Mouse (Mus musculus) embryonic facial prominence, embryonic 15.5 days (tissue): ENCODE measurements around the gene Rpl39. TPM values are rescaled to one million over a fixed set of nuclear protein-coding genes. Genes with fewer than 3 reads are reported as not detected.

Source experiments
- ATAC-seq: fragments of 200-750 bp; cut with Nextera tagmentation; 2 replicates; pipeline ENCODE4 v1.8.0; 2017; ENCODE audit warnings: low read depth, moderate TSS enrichment; ENCODE audit not compliant: insufficient number of reproducible peaks, low FRiP score, low TSS enrichment
- H3K27ac ChIP-seq: fragments of 300-500 bp; sonication (generic); replicated peaks from 2 replicates; pipeline ENCODE4 v1.5.1; 2015; ENCODE audit warnings: mild to moderate bottlenecking, inconsistent platforms
- H3K27me3 ChIP-seq: fragments of 300-500 bp; sonication (generic); 2 replicates; pipeline ENCODE4 v1.6.1; 2015; ENCODE audit warnings: inconsistent platforms
- H3K36me3 ChIP-seq: fragments of 300-500 bp; sonication (generic); 2 replicates; pipeline ENCODE4 v1.6.1; 2015; ENCODE audit warnings: mild to moderate bottlenecking, inconsistent platforms
- H3K4me1 ChIP-seq: fragments of 300-500 bp; sonication (generic); 2 replicates; pipeline ENCODE4 v1.6.1; 2015; ENCODE audit warnings: inconsistent platforms
- H3K4me2 ChIP-seq: fragments of 300-500 bp; sonication (generic); replicated peaks from 2 replicates; pipeline ENCODE4 v1.6.1; 2015; ENCODE audit warnings: mild to moderate bottlenecking, inconsistent platforms
- H3K4me3 ChIP-seq: fragments of 300-500 bp; sonication (generic); replicated peaks from 2 replicates; pipeline ENCODE4 v1.5.1; 2015; ENCODE audit warnings: mild to moderate bottlenecking, inconsistent platforms
- H3K9ac ChIP-seq: fragments of 300-500 bp; sonication (generic); 2 replicates; pipeline ENCODE4 v1.6.1; 2015; ENCODE audit warnings: inconsistent platforms
- H3K9me3 ChIP-seq: fragments of 300-500 bp; sonication (generic); replicated peaks from 2 replicates; pipeline ENCODE4 v1.6.1; 2016; ENCODE audit warnings: inconsistent platforms
- WGBS: fragments of 180-500 bp; shearing (Covaris S2); methylation state at CpG from one replicate; pipeline ENCODE4 v1.1.7; 2015; 5-methylcytosine and 5-hydroxymethylcytosine counted together
- polyA plus RNA-seq: library from polyadenylated mRNA; unstranded; fragments of >200 nt; fragmentation: Nextera tagmentation; extraction: Ambion mirVana; gene quantifications from 2 replicates; pipeline ENCODE4 v1.2.1, GENCODE M21; 2015

Rpl39 gene
- polyA plus RNA-seq, 1 experiment from 2014 or later: 566 TPM

GRCm38 (mm10) chrX:37063902-37064301 lies 21.3 kb downstream of the Rpl39 start:
- 78% methylated on average over 9 of the region's 9 CpGs for WGBS
- Histone ChIP-seq H3K27me3 (no peaks in the 10 kb centered on the region), H3K4me2 (no peak overlapping the region), H3K9ac (no peak overlapping the region), H3K9me3 (no peaks in the 10 kb centered on the region), H3K4me3 (no peak overlapping the region), H3K4me1 (no peaks in the 10 kb centered on the region), H3K27ac (no peak overlapping the region), H3K36me3 (no peaks in the 10 kb centered on the region)
- ATAC-seq: no peak

GRCm38 (mm10) chrX:37048890-37049823 lies 36.0 kb downstream of the Rpl39 start:
- peaks cover 15% of the 10 kb centered on the region for H3K4me1 ChIP-seq
- H3K27me3 ChIP-seq: peaks cover 49% of the 10 kb centered on the region
- WGBS: 17% methylated on average over 67 of the region's 70 CpGs

GRCm38 (mm10) chrX:37048066-37048889 lies 36.9 kb downstream of the Rpl39 start, which contains the start of gene Sowahd:
TSS of gene Sowahd (plus strand) at chrX:37048845.
- no peak for ATAC-seq
- H3K27ac ChIP-seq: no peak within 1 kb of the TSS
- H3K9ac ChIP-seq: no peak within 1 kb of the TSS
- WGBS: 12% methylated on average over 37 of the region's 38 CpGs
- H3K4me3 ChIP-seq: peak within 1 kb of the TSS; percentile 35
- H3K27me3 ChIP-seq: peaks cover 49% of the 10 kb centered on the region
- H3K4me2 ChIP-seq: peak within 1 kb of the TSS; percentile 52
- no peaks in the 10 kb centered on the region for H3K9me3 ChIP-seq
- no peaks in the 10 kb centered on the region for H3K36me3 ChIP-seq
- peaks cover 15% of the 10 kb centered on the region for H3K4me1 ChIP-seq

More at GRCm38 (mm10) chrX:37048890-37049823, 36.0 kb downstream of the Rpl39 start:
- no peaks in the 10 kb centered on the region for H3K36me3 ChIP-seq
- H3K4me3 ChIP-seq: peak overlapping the region; percentile 35
- no peak overlapping the region for H3K9ac ChIP-seq
- H3K9me3 ChIP-seq: no peaks in the 10 kb centered on the region
- H3K27ac ChIP-seq: no peak overlapping the region
- no peak for ATAC-seq
- H3K4me2 ChIP-seq: peak overlapping the region; percentile 52

GRCm38 (mm10) chrX:37042726-37043125 lies 42.5 kb downstream of the Rpl39 start:
- H3K9me3 ChIP-seq: no peaks in the 10 kb centered on the region
- 20% methylated on average over 9 of the region's 9 CpGs for WGBS
- H3K4me3 ChIP-seq: no peak overlapping the region
- ATAC-seq: no peak
- H3K4me1 ChIP-seq: no peaks in the 10 kb centered on the region
- no peak overlapping the region for H3K9ac ChIP-seq
- H3K36me3 ChIP-seq: no peaks in the 10 kb centered on the region
- H3K27me3 ChIP-seq: peaks cover 5% of the 10 kb centered on the region; the same call in 1 of the 2 replicates
- no peak overlapping the region for H3K4me2 ChIP-seq
- no peak overlapping the region for H3K27ac ChIP-seq

Other genes starting within 250 kb of the Rpl39 start
- 112 and 119 TPM in 2 replicates for gene Ube2a, start 211.5 kb downstream of the Rpl39 start, polyA plus RNA-seq
- 30.1 and 33.2 TPM in 2 replicates for gene C330007P06Rik, start 211.3 kb downstream of the Rpl39 start, polyA plus RNA-seq
- 1.3 and 2.1 TPM in 2 replicates for gene Nkrf, start 182.5 kb downstream of the Rpl39 start, polyA plus RNA-seq
- 24.0 and 24.4 TPM in 2 replicates for gene Sept6, start 93.6 kb downstream of the Rpl39 start, polyA plus RNA-seq
- not detected in 2 replicates for gene Sowahd, start 36.6 kb downstream of the Rpl39 start, polyA plus RNA-seq
- gene Upf3b, start 24.9 kb upstream of the Rpl39 start, polyA plus RNA-seq: 16.6 and 17.6 TPM in 2 replicates
- 14.1 and 16.5 TPM in 2 replicates for gene Nkap, start 41.4 kb upstream of the Rpl39 start, polyA plus RNA-seq
- 1.2 and 1.4 TPM in 2 replicates for gene Akap14, start 83.4 kb upstream of the Rpl39 start, polyA plus RNA-seq
- gene Ndufa1, start 105.8 kb upstream of the Rpl39 start, polyA plus RNA-seq: 448 and 463 TPM in 2 replicates
- 12.6 and 13.4 TPM in 2 replicates for gene Rnf113a1, start 105.8 kb upstream of the Rpl39 start, polyA plus RNA-seq
- gene Gm9, start 125.6 kb upstream of the Rpl39 start, polyA plus RNA-seq: not detected in 2 replicates
- not detected in 2 replicates for gene Rhox1, start 136.9 kb upstream of the Rpl39 start, polyA plus RNA-seq
- not detected in 2 replicates for gene Rhox2a, start 159.6 kb upstream of the Rpl39 start, polyA plus RNA-seq
- gene Rhox3a, start 164.5 kb upstream of the Rpl39 start, polyA plus RNA-seq: 0.33 TPM in 1 of 2 replicates, not detected in the other
- not detected in 2 replicates for gene Rhox4a, start 179.9 kb upstream of the Rpl39 start, polyA plus RNA-seq